Mouse (Mus musculus) embryonic facial prominence, embryonic 11.5 days (tissue): Measurements from ENCODE around the gene Smarcad1. TPM values are rescaled to one million over a fixed set of nuclear protein-coding genes. Genes with fewer than 3 reads are reported as not detected.
"Not testable (repeated sequence)": the region's sequence is repeated elsewhere in the genome, so short reads cannot be mapped to it uniquely, and the experiment has no call there.

Experiments used
- ATAC-seq: fragments of 200-750 bp; cut with Nextera tagmentation; replicated peaks from 2 replicates; pipeline ENCODE4 v1.8.0; 2017; ENCODE audit warnings: low read depth; ENCODE audit not compliant: insufficient number of reproducible peaks, low FRiP score, low TSS enrichment
- DNase-seq: peaks from one replicate; pipeline ENCODE4 v3.0.0-alpha.2; 2015; ENCODE audit warnings: low spot score
- H3K27ac ChIP-seq: fragments of 300-500 bp; sonication (generic); replicated peaks from 2 replicates; pipeline ENCODE4 v1.5.1; 2014; ENCODE audit warnings: mild to moderate bottlenecking, low read depth, low read length, control low read depth
- H3K27me3 ChIP-seq: fragments of 300-500 bp; sonication (generic); 2 replicates; pipeline ENCODE4 v1.6.1; 2014; ENCODE audit warnings: mild to moderate bottlenecking, low read length, moderate library complexity, mixed read lengths; ENCODE audit not compliant: control insufficient read depth, insufficient read depth
- H3K36me3 ChIP-seq: fragments of 300-500 bp; sonication (generic); replicated peaks from 2 replicates; pipeline ENCODE4 v1.6.1; 2014; ENCODE audit warnings: low read depth, mild to moderate bottlenecking, low read length, moderate library complexity, mixed read lengths; ENCODE audit not compliant: control insufficient read depth, insufficient read depth
- H3K4me1 ChIP-seq: fragments of 300-500 bp; sonication (generic); 2 replicates; pipeline ENCODE4 v1.6.1; 2014; ENCODE audit warnings: low read length, mixed read lengths; ENCODE audit not compliant: control insufficient read depth, insufficient read depth
- H3K4me2 ChIP-seq: fragments of 300-500 bp; sonication (generic); 2 replicates; pipeline ENCODE4 v1.6.1; 2014; ENCODE audit warnings: low read depth, mild to moderate bottlenecking, control low read depth, low read length, moderate library complexity
- H3K4me3 ChIP-seq: fragments of 300-500 bp; sonication (generic); 2 replicates; pipeline ENCODE4 v1.5.1; 2014; ENCODE audit warnings: low read depth, low read length, control low read depth
- H3K9ac ChIP-seq: fragments of 300-500 bp; sonication (generic); replicated peaks from 2 replicates; pipeline ENCODE4 v1.6.1; 2014; ENCODE audit warnings: mild to moderate bottlenecking, control low read depth, low read length
- H3K9me3 ChIP-seq: fragments of 300-500 bp; sonication (generic); replicated peaks from 2 replicates; pipeline ENCODE4 v1.6.1; 2016; ENCODE audit warnings: mild to moderate bottlenecking, low read length, inconsistent platforms, mixed read lengths; ENCODE audit not compliant: control insufficient read depth
- WGBS: fragments of 180-500 bp; shearing (Covaris S2); extraction: QIAGEN DNeasy Blood & Tissue Kit; methylation state at CpG from one replicate; pipeline ENCODE4 v1.1.7; 2014; 5-methylcytosine and 5-hydroxymethylcytosine counted together
- polyA plus RNA-seq: library from polyadenylated mRNA; unstranded; fragments of >200 nt; fragmentation: Nextera tagmentation; extraction: Ambion mirVana; gene quantifications from 2 replicates; pipeline ENCODE4 v1.2.1, GENCODE M21; 2014

Gene Smarcad1
- polyA plus RNA-seq, 1 experiment from 2014 or later = 97.6 TPM

DNA sequence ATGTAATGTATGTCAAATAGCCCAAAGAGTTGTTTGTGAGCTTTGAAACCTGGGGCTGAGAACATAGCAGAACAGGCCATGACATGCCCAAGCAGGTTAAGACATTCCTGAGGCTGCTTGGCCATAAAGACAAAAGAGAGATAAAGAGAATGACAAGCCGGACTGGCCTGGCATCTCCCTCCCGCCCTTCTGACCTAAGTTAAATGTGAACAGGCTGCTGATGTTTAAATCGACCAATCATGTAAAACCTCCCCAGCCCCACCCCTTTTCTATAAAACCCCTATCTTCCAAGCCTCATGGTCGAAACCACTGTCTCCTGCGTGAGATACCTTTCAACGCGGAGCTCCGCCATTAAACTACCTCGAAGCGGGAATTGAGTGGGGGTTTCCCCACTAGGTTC is 24.8 kb upstream of the Smarcad1 start:
- Histone ChIP-seq H3K36me3 (no peaks in the 10 kb centered on the region), H3K27me3 (no peaks in the 10 kb centered on the region), H3K9me3 (no peaks in the 10 kb centered on the region), H3K4me3 (no peak overlapping the region), H3K27ac (no peak overlapping the region), H3K4me2 (no peak overlapping the region), H3K9ac (no peak overlapping the region), H3K4me1 (no peaks in the 10 kb centered on the region)
- DNase-seq (no peak), ATAC-seq (no peak)
- 91% methylated on average over 10 of the region's 10 CpGs for WGBS

DNA sequence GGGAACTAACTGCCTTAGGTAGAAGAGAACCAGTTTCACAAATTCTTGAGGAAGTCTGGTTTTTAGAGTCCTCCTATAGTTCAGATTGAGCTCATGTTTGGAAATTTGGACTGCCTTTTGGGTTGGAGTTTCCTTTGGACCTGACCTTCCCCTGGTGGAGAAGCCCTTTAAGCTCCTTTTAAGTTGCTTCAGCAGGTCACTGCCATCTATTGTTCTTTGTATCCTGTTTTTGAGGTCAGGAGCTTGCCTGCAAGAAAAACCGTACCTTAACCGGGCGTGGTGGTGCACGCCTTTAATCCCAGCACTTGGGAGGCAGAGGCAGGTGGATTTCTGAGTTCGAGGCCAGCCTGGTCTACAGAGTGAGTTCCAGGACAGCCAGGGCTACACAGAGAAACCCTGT is 23.4 kb upstream of the Smarcad1 start:
- 84% methylated on average over 5 of the region's 5 CpGs for WGBS
- H3K4me1 ChIP-seq, DNase-seq, ATAC-seq, H3K4me2 ChIP-seq, H3K9ac ChIP-seq, H3K27ac ChIP-seq, H3K4me3 ChIP-seq, H3K27me3 ChIP-seq, H3K9me3 ChIP-seq, H3K36me3 ChIP-seq: not testable (repeated sequence)

DNA sequence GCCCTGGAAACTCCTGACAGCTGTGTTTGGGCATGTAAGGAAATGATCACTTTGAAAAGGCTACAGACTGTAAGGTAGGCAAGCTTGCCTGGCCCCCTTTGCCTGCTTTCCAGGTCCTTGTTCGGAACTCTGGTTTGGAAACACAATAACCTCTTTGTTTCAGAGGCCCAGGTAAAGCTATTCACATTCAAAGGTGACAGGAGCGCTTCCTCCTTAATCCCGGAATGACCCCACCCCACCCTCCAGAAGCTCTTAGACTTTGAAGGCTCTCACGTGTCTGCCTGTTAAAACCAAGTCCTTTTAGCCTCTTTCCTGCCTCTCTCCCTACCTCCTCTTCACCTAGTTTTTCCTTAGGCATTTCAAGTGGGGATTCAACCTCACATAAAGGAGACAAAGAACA is 20.5 kb upstream of the Smarcad1 start:
- no peak overlapping the region for H3K9ac ChIP-seq
- no peaks in the 10 kb centered on the region for H3K9me3 ChIP-seq
- H3K36me3 ChIP-seq = no peaks in the 10 kb centered on the region
- no peak overlapping the region for H3K4me3 ChIP-seq
- WGBS = 8% methylated on average over 4 of the region's 4 CpGs
- peak; percentile 4 for DNase-seq
- H3K4me2 ChIP-seq = no peak overlapping the region
- no peak overlapping the region for H3K27ac ChIP-seq
- ATAC-seq = no peak
- H3K4me1 ChIP-seq = no peaks in the 10 kb centered on the region
- H3K27me3 ChIP-seq = no peaks in the 10 kb centered on the region

GRCm38 (mm10) chr6:65023053-65023452 is 19.3 kb upstream of the Smarcad1 start:
- no peak overlapping the region for H3K4me3 ChIP-seq
- H3K4me2 ChIP-seq = no peak overlapping the region
- no peaks in the 10 kb centered on the region for H3K9me3 ChIP-seq
- no peaks in the 10 kb centered on the region for H3K27me3 ChIP-seq
- no peaks in the 10 kb centered on the region for H3K36me3 ChIP-seq
- H3K4me1 ChIP-seq = no peaks in the 10 kb centered on the region
- 79% methylated on average over 6 of the region's 6 CpGs for WGBS
- DNase-seq (no peak), ATAC-seq (no peak)
- no peak overlapping the region for H3K9ac ChIP-seq
- no peak overlapping the region for H3K27ac ChIP-seq

GRCm38 (mm10) chr6:65024668-65025067 is 17.7 kb upstream of the Smarcad1 start:
- H3K4me1 ChIP-seq = no peaks in the 10 kb centered on the region
- no peak overlapping the region for H3K4me2 ChIP-seq
- no peaks in the 10 kb centered on the region for H3K36me3 ChIP-seq
- DNase-seq (no peak), ATAC-seq (no peak)
- no peaks in the 10 kb centered on the region for H3K9me3 ChIP-seq
- H3K9ac ChIP-seq = no peak overlapping the region
- no peak overlapping the region for H3K27ac ChIP-seq
- no peaks in the 10 kb centered on the region for H3K27me3 ChIP-seq
- H3K4me3 ChIP-seq = no peak overlapping the region
- WGBS = 48% methylated on average over 2 of the region's 2 CpGs

DNA sequence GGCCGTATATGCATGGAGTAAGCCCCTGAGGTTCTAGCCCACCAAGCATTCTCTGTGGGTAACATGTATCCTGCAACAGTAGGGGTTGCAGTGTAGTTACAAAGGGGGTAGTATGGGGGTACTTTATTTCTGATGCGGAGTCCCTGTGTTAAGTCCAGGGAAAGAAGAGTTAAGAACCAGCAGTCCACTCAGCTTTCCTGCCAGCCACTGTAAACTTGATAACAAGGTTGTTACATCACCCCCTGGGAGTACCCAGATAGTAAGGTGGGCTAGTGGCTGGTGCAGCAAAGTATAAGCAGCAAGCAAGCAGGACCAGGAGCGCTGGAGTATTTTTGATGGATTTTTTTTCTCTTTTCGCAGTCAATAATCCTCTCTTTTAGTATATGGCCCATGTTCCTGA is 17.3 kb upstream of the Smarcad1 start:
- 90% methylated on average over 4 of the region's 4 CpGs for WGBS

GRCm38 (mm10) chr6:65034661-65035060 is 7.7 kb upstream of the Smarcad1 start:
- WGBS = 90% methylated on average over 2 of the region's 2 CpGs
- H3K9me3 ChIP-seq = no peaks in the 10 kb centered on the region
- H3K4me2 ChIP-seq = no peak overlapping the region
- H3K4me1 ChIP-seq = no peaks in the 10 kb centered on the region
- no peak overlapping the region for H3K27ac ChIP-seq
- ATAC-seq = no peak
- no peak for DNase-seq
- no peaks in the 10 kb centered on the region for H3K27me3 ChIP-seq
- no peak overlapping the region for H3K4me3 ChIP-seq
- H3K9ac ChIP-seq = no peak overlapping the region
- H3K36me3 ChIP-seq = no peaks in the 10 kb centered on the region

More for the DNA sequence above, 17.3 kb upstream of the Smarcad1 start:
- Histone ChIP-seq H3K4me3 (no peak overlapping the region), H3K4me2 (no peak overlapping the region), H3K36me3 (no peaks in the 10 kb centered on the region), H3K27ac (no peak overlapping the region), H3K9ac (no peak overlapping the region), H3K27me3 (no peaks in the 10 kb centered on the region), H3K9me3 (no peaks in the 10 kb centered on the region), H3K4me1 (no peaks in the 10 kb centered on the region)
- ATAC-seq (no peak), DNase-seq (no peak)

- no peak overlapping the region for H3K27ac ChIP-seq
- ATAC-seq = no peak
These were observed 6.9 kb upstream of the Smarcad1 start for GRCm38 (mm10) chr6:65035469-65035868.

More at GRCm38 (mm10) chr6:65035469-65035868, 6.9 kb upstream of the Smarcad1 start:
- no peaks in the 10 kb centered on the region for H3K4me1 ChIP-seq
- no peaks in the 10 kb centered on the region for H3K36me3 ChIP-seq
- H3K27me3 ChIP-seq = no peaks in the 10 kb centered on the region
- no peak overlapping the region for H3K4me2 ChIP-seq
- H3K9ac ChIP-seq = no peak overlapping the region
- H3K9me3 ChIP-seq = no peaks in the 10 kb centered on the region
- no peak for DNase-seq
- no peak overlapping the region for H3K4me3 ChIP-seq
- WGBS = 78% methylated on average over 2 of the region's 2 CpGs
